Mouse (Mus musculus) intestine, embryonic 14.5 days (tissue): ENCODE measurements around the gene Slc35e4. TPM values are rescaled to one million over a fixed set of nuclear protein-coding genes. Genes with fewer than 3 reads are reported as not detected.

Experiments used
- ATAC-seq: fragments of 200-750 bp; cut with Nextera tagmentation; replicated peaks from 2 replicates; pipeline ENCODE4 v1.8.0; 2017; ENCODE audit warnings: low read depth, moderate number of reproducible peaks, moderate TSS enrichment, moderate library complexity; ENCODE audit not compliant: low FRiP score, low TSS enrichment
- DNase-seq: peaks from one replicate; pipeline ENCODE4 v3.0.0-alpha.2; 2018; ENCODE audit warnings: low spot score
- H3K27ac ChIP-seq: fragments of 300-500 bp; sonication (generic); 2 replicates; pipeline ENCODE4 v1.5.1; 2014; ENCODE audit warnings: low read depth, mild to moderate bottlenecking, control low read depth
- H3K27me3 ChIP-seq: fragments of 300-500 bp; sonication (generic); replicated peaks from 2 replicates; pipeline ENCODE4 v1.6.1; 2014; ENCODE audit warnings: low read length, control low read depth; ENCODE audit not compliant: control insufficient read depth, insufficient read depth
- H3K36me3 ChIP-seq: fragments of 300-500 bp; sonication (generic); 2 replicates; pipeline ENCODE4 v1.6.1; 2014; ENCODE audit warnings: low read length, control low read depth; ENCODE audit not compliant: control insufficient read depth, insufficient read depth
- H3K4me1 ChIP-seq: fragments of 300-500 bp; sonication (generic); replicated peaks from 2 replicates; pipeline ENCODE4 v1.6.1; 2014; ENCODE audit warnings: low read length, control low read depth, mixed read lengths; ENCODE audit not compliant: control insufficient read depth, insufficient read depth
- H3K4me2 ChIP-seq: fragments of 300-500 bp; sonication (generic); 2 replicates; pipeline ENCODE4 v1.6.1; 2014; ENCODE audit warnings: low read length
- H3K4me3 ChIP-seq: fragments of 300-500 bp; sonication (generic); 2 replicates; pipeline ENCODE4 v1.5.1; 2014; ENCODE audit warnings: low read depth, low read length, control low read depth, mixed read lengths
- H3K9ac ChIP-seq: fragments of 300-500 bp; sonication (generic); 2 replicates; pipeline ENCODE4 v1.6.1; 2014; ENCODE audit warnings: mild to moderate bottlenecking, low read length
- H3K9me3 ChIP-seq: fragments of 300-500 bp; sonication (generic); 2 replicates; pipeline ENCODE4 v1.6.1; 2016; ENCODE audit warnings: low read length, control low read depth; ENCODE audit not compliant: control insufficient read depth
- WGBS: fragments of 180-500 bp; shearing (Covaris S2); extraction: QIAGEN DNeasy Blood & Tissue Kit; methylation state at CpG from one replicate; pipeline ENCODE4 v1.1.7; 2014; 5-methylcytosine and 5-hydroxymethylcytosine counted together
- polyA plus RNA-seq: library from polyadenylated mRNA; unstranded; fragments of >200 nt; fragmentation: Nextera tagmentation; extraction: Ambion mirVana; gene quantifications from 2 replicates; pipeline ENCODE4 v1.2.1, GENCODE M21; 2014

Slc35e4 gene
- polyA plus RNA-seq, 1 experiment from 2014 or later = 2.3 TPM

GRCm38 (mm10) chr11:3900296-3900695 is 14.2 kb downstream of the Slc35e4 start:
- Histone ChIP-seq H3K4me1 (no peaks in the 10 kb centered on the region), H3K36me3 (peaks cover 12% of the 10 kb centered on the region; the same call in 1 of the 2 replicates), H3K4me2 (no peak overlapping the region), H3K9me3 (no peaks in the 10 kb centered on the region), H3K9ac (no peak overlapping the region), H3K27ac (no peak overlapping the region), H3K4me3 (no peak overlapping the region), H3K27me3 (no peaks in the 10 kb centered on the region)
- DNase-seq (no peak), ATAC-seq (no peak)
- 65% methylated on average over 6 of the region's 6 CpGs for WGBS

DNA sequence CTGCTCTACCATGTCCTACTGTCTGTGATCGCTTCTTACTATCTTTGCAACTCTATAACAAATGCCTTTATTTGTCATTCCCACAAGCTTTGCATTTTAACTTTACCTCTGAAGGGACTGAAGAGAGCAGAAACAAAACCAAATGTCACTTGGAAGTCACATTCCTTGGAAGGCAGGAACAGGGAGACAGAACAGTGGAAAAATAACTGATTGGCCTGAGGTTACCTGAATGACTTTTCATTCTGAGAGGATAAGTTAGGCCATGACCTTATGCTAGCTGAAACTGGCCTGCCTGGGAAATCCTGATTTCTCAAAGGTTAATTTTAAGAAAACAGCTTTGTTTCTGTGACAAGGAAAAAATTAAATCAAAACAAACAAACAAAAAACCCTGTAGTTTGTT is 18.5 kb downstream of the Slc35e4 start:
- 81% methylated on average over 1 of the region's 1 CpGs for WGBS
- no peak overlapping the region for H3K27ac ChIP-seq

DNA sequence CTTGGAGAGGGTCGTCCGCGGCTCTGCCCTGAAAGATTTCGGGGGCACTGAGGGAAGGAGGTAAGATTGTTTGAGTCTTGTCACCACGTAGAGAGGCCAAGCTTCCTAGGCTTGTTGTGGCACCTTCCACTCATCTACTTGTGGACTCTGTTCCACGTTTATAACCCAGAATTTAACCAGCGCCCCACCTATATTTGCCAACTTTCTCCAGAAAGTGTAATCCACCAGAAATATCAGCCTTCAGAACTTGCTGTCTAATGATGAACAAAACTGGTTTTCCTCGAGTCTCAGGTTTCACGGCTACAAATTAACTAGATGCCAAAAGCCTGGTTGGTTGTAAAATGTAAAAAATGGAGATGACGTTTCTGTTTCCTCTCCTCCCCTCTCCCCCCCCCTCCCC is 19.0 kb downstream of the Slc35e4 start:
- Histone ChIP-seq H3K36me3 (peaks cover 12% of the 10 kb centered on the region; the same call in 1 of the 2 replicates), H3K4me2 (peak overlapping the region; percentile 75), H3K9ac (peak overlapping the region; percentile 53), H3K4me1 (no peaks in the 10 kb centered on the region), H3K27ac (peak overlapping the region; percentile 85), H3K27me3 (no peaks in the 10 kb centered on the region), H3K4me3 (peak overlapping the region; percentile 36), H3K9me3 (no peaks in the 10 kb centered on the region)
- ATAC-seq (peak; percentile 69), DNase-seq (no peak)
- 1% methylated on average over 10 of the region's 10 CpGs for WGBS

More for the DNA sequence above, 18.5 kb downstream of the Slc35e4 start:
- H3K4me1 ChIP-seq = no peaks in the 10 kb centered on the region
- no peak overlapping the region for H3K4me3 ChIP-seq
- H3K4me2 ChIP-seq = no peak overlapping the region
- ATAC-seq (no peak), DNase-seq (no peak)
- no peak overlapping the region for H3K9ac ChIP-seq
- H3K9me3 ChIP-seq = no peaks in the 10 kb centered on the region
- H3K27me3 ChIP-seq = no peaks in the 10 kb centered on the region
- peaks cover 12% of the 10 kb centered on the region; the same call in 1 of the 2 replicates for H3K36me3 ChIP-seq

DNA sequence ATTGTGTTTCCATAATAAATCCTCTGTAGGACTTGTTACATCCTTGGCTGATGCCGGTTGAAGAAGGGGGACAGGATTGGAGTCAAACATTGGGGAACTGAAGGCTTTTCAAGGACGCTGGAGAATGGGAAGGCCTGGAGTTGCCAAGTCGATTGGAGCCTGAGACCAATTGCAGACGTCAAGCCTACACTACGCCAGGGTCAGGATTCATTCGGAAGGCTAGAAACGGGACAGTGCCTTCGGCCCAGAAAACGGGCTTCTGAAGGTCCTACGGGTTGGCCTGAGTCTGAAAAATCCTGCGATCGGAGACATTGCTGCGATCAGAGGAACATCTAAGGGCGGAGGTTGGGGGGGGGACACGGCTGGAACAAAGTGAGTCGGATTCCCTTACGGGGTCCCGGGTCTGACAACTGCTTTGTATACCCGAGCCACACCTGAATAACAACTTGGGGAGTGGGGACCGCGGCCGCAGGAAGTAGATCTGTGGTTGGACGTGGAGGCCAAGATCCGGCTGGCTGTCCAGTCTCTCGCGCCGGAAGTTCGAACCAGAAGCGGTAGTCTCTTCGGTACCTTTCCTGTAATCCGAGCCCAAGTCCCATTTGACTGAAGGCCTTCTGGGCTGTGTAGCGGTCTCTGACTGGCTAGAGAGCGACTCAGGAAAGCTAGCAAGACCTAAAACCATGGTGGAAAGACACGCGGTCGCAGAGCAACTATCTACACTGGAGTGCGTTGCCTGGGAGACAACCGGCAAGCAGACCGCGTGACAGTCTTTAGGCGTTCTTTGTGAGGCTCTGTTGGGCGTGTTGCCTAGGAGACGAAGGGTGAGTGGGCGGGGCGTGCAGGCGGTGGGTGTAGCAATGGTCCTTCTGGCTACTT is 19.8 kb downstream of the Slc35e4 start, which contains the start of the genes 4921536K21Rik and Dusp18:
Gene 4921536K21Rik, minus strand, starts transcription at position 693 of the 876 bp plus-strand sequence.
Gene Dusp18, plus strand, starts transcription at position 835 of the 876 bp plus-strand sequence.
- WGBS = 4% methylated on average over 46 of the region's 46 CpGs
- peak within 1 kb of the TSS; percentile 85 for H3K27ac ChIP-seq
- ATAC-seq = peak; percentile 94

DNA sequence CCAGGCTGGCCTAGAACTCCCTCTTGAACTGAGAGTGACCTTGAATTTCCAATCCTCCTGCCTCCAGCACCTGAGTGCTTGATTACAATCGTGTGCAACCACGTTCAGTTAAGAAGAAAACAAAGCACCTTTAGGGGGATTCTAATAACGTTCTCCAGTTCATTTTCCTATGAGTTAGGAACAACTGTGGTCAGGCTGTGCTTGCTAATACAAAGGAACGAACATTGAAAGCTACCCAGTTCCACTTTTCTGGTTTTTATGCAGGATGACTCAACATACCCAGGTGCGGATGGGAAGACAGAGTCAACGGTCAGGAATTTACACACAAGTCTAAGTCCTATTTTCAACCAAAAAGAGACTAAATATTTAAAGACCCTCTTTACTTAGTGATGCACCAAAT is 20.5 kb downstream of the Slc35e4 start:
- Histone ChIP-seq H3K4me1 (no peaks in the 10 kb centered on the region), H3K36me3 (peaks cover 12% of the 10 kb centered on the region; the same call in 1 of the 2 replicates), H3K27ac (no peak overlapping the region), H3K4me3 (no peak overlapping the region), H3K27me3 (no peaks in the 10 kb centered on the region), H3K9me3 (no peaks in the 10 kb centered on the region), H3K4me2 (peak overlapping the region; percentile 75; the same call in 1 of the 2 replicates), H3K9ac (no peak overlapping the region)
- 82% methylated on average over 6 of the region's 6 CpGs for WGBS
- no peak for ATAC-seq
- DNase-seq = no peak

More for the DNA sequence above, 19.8 kb downstream of the Slc35e4 start, which contains the start of the genes 4921536K21Rik and Dusp18:
- Histone ChIP-seq H3K9me3 (no peaks in the 10 kb centered on the region), H3K36me3 (peaks cover 12% of the 10 kb centered on the region; the same call in 1 of the 2 replicates), H3K4me2 (peak within 1 kb of the TSS; percentile 75), H3K4me3 (peak within 1 kb of the TSS; percentile 36), H3K27me3 (no peaks in the 10 kb centered on the region), H3K9ac (peak within 1 kb of the TSS; percentile 53), H3K4me1 (no peaks in the 10 kb centered on the region)
- DNase-seq = peak; percentile 98

DNA sequence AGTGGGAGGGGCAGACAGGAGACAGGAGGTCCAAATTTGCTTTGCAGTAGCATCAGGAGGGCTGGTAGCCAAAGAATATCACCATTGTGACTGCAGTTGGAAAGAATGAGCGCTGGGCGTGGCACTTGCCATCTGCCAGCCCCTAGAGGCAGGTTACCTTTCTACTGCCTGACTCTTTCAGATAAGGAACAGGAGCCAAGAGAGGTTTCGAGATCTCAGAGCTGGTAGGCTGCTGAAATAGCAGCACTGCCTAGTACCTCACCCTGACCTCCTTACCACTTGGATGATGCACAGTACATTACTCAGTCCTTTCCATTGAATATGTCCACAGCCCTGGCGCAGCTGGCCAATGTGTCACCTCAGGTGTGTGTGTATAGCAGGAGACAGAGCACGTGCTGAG is 27.1 kb downstream of the Slc35e4 start:
- no peak for DNase-seq

DNA sequence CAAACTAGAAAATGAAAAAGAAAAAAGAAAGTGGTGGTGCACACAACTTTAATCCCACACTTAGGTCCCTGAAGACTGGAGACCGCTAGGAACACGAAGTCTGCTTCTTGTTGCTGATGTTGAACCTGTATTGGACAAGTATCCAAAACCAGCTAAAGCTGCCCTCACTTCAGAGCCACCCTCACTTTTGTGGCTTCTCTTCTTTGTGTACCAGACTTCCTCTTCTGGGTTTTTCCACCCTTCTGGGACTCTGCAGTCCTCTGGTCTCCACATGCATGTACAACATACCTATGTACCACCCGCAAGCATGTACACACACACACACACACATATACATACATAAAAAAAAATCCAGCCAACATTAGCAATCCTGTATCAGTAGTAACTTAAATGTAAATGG is 30.8 kb downstream of the Slc35e4 start:
- H3K36me3 ChIP-seq = no peaks in the 10 kb centered on the region
- no peaks in the 10 kb centered on the region for H3K27me3 ChIP-seq
- no peaks in the 10 kb centered on the region; the same call in 1 of the 2 replicates for H3K4me1 ChIP-seq
- no peak overlapping the region for H3K27ac ChIP-seq
- DNase-seq (no peak), ATAC-seq (no peak)
- no peaks in the 10 kb centered on the region for H3K9me3 ChIP-seq
- 88% methylated on average over 3 of the region's 3 CpGs for WGBS
- no peak overlapping the region for H3K9ac ChIP-seq
- no peak overlapping the region for H3K4me3 ChIP-seq
- no peak overlapping the region for H3K4me2 ChIP-seq

More for the DNA sequence above, 27.1 kb downstream of the Slc35e4 start:
- H3K9me3 ChIP-seq = no peaks in the 10 kb centered on the region
- H3K36me3 ChIP-seq = no peaks in the 10 kb centered on the region
- no peaks in the 10 kb centered on the region; the same call in 1 of the 2 replicates for H3K4me1 ChIP-seq
- H3K27ac ChIP-seq = no peak overlapping the region
- no peak overlapping the region for H3K4me3 ChIP-seq
- WGBS = 70% methylated on average over 5 of the region's 5 CpGs
- no peaks in the 10 kb centered on the region for H3K27me3 ChIP-seq
- no peak for ATAC-seq
- H3K9ac ChIP-seq = no peak overlapping the region
- H3K4me2 ChIP-seq = no peak overlapping the region

- peak; percentile 84 for DNase-seq
- no peak; the same call in 1 of the 2 replicates for ATAC-seq
- 30% methylated on average over 2 of the region's 2 CpGs for whole genome bisulfite sequencing
Observed at GRCm38 (mm10) chr11:3879836-3880235, 34.6 kb downstream of the Slc35e4 start.

More at GRCm38 (mm10) chr11:3879836-3880235, 34.6 kb downstream of the Slc35e4 start:
- Histone ChIP-seq H3K4me2 (no peak overlapping the region), H3K9ac (no peak overlapping the region), H3K36me3 (no peaks in the 10 kb centered on the region), H3K9me3 (no peaks in the 10 kb centered on the region), H3K27ac (no peak overlapping the region), H3K4me3 (no peak overlapping the region), H3K4me1 (no peaks in the 10 kb centered on the region; the same call in 1 of the 2 replicates), H3K27me3 (no peaks in the 10 kb centered on the region)
